Mouse (Mus musculus): ENCODE results near the gene Serpinc1.

- TF ChIP-seq CTCF (conservative IDR thresholded peaks at IDR 0.05; ENCODE audit: insufficient read depth, insufficient read length, low read depth, low read length) (no peak), POLR2A (IDR thresholded peaks at IDR 0.05; ENCODE audit: low read depth, low read length) (no peak)
Measured at GRCm38 (mm10) chr1:160931320-160931719, 47.1 kb upstream of the Serpinc1 start.
